Mouse (Mus musculus) liver, embryonic 14.5 days (tissue): ENCODE data around the gene Fkbp1b.

Experiments
- CTCF ChIP-seq: IDR thresholded peaks from 2 replicates; pipeline ENCODE4 v1.5.1; 2016; ENCODE audit warnings: antibody characterized with exemption, low read depth, control low read depth
- EP300 ChIP-seq: IDR thresholded peaks from 2 replicates; pipeline ENCODE4 v1.6.1; 2016; ENCODE audit warnings: antibody characterized with exemption, low read depth

GRCm38 (mm10) chr12:4793718-4794117 lies 47.7 kb downstream of the Fkbp1b start:
- TF ChIP-seq EP300 = no peak
- peak; percentile 71 for TF ChIP-seq CTCF
